Mouse (Mus musculus): ENCODE results near the gene Fzd7.
A peak's percentile ranks its signal among the peaks of the same experiment; 100 is the strongest.

Fzd7 gene

GRCm38 (mm10) chr1:59472368-59473180 lies 9.7 kb upstream of the Fzd7 start:
- DNase-seq (ENCODE audit: low spot score) = no peak

GRCm38 (mm10) chr1:59473181-59473555 lies 9.1 kb upstream of the Fzd7 start:
- no peak for DNase-seq (ENCODE audit: low spot score)

- no peak for DNase-seq (ENCODE audit: low spot score)
Observed at GRCm38 (mm10) chr1:59475618-59476017, 6.6 kb upstream of the Fzd7 start.

GRCm38 (mm10) chr1:59478911-59479310 lies 3.3 kb upstream of the Fzd7 start:
- no peak for DNase-seq (ENCODE audit: low spot score)

- no peak for DNase-seq (ENCODE audit: low spot score)
Observed at GRCm38 (mm10) chr1:59480821-59481455, 1.3 kb upstream of the Fzd7 start.

GRCm38 (mm10) chr1:59481456-59482291 lies 550 bp upstream of the Fzd7 start:
- DNase-seq (ENCODE audit: low spot score) = peak; percentile 78

- DNase-seq (ENCODE audit: low spot score) = no peak
Observed at GRCm38 (mm10) chr1:59482696-59483520, 684 bp downstream of the Fzd7 start.

GRCm38 (mm10) chr1:59483521-59484245 lies 1.5 kb downstream of the Fzd7 start:
- DNase-seq (ENCODE audit: low spot score) = no peak

- no peak for DNase-seq (ENCODE audit: low spot score)
Observed at GRCm38 (mm10) chr1:59484314-59484713, 2.1 kb downstream of the Fzd7 start.

GRCm38 (mm10) chr1:59484791-59485785 lies 2.9 kb downstream of the Fzd7 start:
- no peak for DNase-seq (ENCODE audit: low spot score)

GRCm38 (mm10) chr1:59485803-59486202 lies 3.6 kb downstream of the Fzd7 start:
- no peak for DNase-seq (ENCODE audit: low spot score)

- no peak for DNase-seq (ENCODE audit: low spot score)
Observed at GRCm38 (mm10) chr1:59487651-59488051, 5.4 kb downstream of the Fzd7 start.

- no peak for DNase-seq (ENCODE audit: low spot score)
Observed at GRCm38 (mm10) chr1:59488481-59488880, 6.3 kb downstream of the Fzd7 start.

GRCm38 (mm10) chr1:59488991-59489390 lies 6.8 kb downstream of the Fzd7 start:
- no peak for DNase-seq (ENCODE audit: low spot score)

- no peak for DNase-seq (ENCODE audit: low spot score)
Observed at GRCm38 (mm10) chr1:59491517-59491916, 9.3 kb downstream of the Fzd7 start.

- DNase-seq (ENCODE audit: low spot score) = no peak
Observed at GRCm38 (mm10) chr1:59492432-59492831, 10.2 kb downstream of the Fzd7 start.

GRCm38 (mm10) chr1:59495970-59496369 lies 13.7 kb downstream of the Fzd7 start:
- no peak for DNase-seq (ENCODE audit: low spot score)

- DNase-seq (ENCODE audit: low spot score) = no peak
Observed at GRCm38 (mm10) chr1:59497741-59498613, 15.8 kb downstream of the Fzd7 start.

- no peak for DNase-seq (ENCODE audit: low spot score)
Observed at GRCm38 (mm10) chr1:59499327-59499726, 17.1 kb downstream of the Fzd7 start.

All from left cerebral cortex, adult 11 months (tissue).